Mouse (Mus musculus): ENCODE data around the gene Sox21.

DNA sequence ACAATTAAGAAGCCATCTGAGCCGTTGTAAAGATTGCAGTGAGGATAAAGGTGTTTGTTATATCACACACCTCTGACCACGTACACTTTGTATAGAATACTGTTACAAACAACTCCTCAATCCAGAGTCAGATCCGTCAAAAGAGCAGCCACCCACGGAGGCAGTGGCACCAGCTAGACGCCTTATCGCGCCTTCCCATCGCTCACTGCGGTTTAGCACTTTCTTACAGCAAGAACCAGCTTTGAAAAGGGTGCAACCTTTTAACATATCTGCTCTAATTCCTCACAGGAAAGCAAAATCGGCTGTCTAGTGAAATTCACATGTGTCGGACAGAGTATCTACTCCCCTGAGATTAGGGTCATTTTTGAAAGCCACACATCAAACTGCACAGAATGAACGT is 39.8 kb downstream of the Sox21 start:
- no peak for TF ChIP-seq EP300 (optimal IDR thresholded peaks at IDR 0.05)
- no peak for TF ChIP-seq CTCF (IDR thresholded peaks at IDR 0.05; ENCODE audit: low read depth)
